Mouse (Mus musculus) heart, adult 2 months (tissue): ENCODE results near the gene Ap1g2.

Source experiments
- CTCF ChIP-seq: fragments of 200-600 bp; IDR thresholded peaks from 2 replicates; pipeline ENCODE4 v1.8.1; 2022; ENCODE audit warnings: antibody characterized with exemption, mild to moderate bottlenecking, moderate library complexity
- EP300 ChIP-seq: fragments of 200-500 bp; IDR thresholded peaks from 2 replicates; pipeline ENCODE4 v1.6.1; 2011; ENCODE audit warnings: low read depth, low read length, control low read depth; ENCODE audit not compliant: insufficient read depth
- POLR2A ChIP-seq: fragments of 200-500 bp; IDR thresholded peaks from 2 replicates; pipeline ENCODE4 v1.6.1; 2011; ENCODE audit warnings: mild to moderate bottlenecking, low read depth, low read length, control low read depth; ENCODE audit not compliant: insufficient read depth

DNA sequence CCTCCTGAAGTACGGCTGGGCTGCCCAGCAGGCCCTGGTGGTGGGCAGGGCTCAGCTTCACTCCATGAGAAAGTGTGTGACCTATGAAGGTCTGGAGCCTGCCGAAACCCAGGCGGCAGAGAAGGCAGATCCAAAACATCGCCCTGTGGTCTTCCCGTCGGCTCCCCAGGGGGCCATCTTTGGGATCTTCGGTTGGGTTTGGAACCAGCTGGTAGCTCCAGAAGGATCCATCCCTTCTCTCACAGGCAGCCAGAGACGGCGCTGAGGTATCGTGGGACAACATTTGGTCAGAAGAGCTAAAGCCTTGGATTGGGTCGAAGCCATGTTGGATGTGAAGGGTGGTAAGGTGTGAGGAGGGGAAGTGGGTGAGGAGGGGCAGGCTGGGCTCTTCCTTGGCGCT, 32.0 kb downstream of the Ap1g2 start:
- TF ChIP-seq CTCF (no peak), POLR2A (no peak), EP300 (no peak)
